Mouse (Mus musculus): ENCODE results near the gene Smg7.

DNA sequence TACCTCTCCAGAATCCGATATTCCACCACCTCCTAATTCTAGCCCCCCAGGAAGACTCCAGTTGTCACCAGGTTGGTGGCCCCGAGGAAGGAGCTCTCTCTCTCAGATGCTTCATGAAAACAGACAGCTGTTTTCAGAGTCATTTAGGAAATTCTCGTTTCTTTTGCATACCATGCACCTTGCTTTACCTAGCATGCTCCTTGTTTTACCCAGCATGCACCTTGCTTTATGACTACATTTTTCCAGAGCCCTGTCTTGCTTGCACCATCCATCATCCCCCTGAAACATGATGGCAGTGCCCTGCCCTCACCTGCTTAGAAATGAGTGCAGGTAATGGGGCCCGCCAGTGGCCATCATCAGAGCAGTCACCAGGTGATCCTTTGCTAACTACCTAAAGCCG, 70.8 kb downstream of the Smg7 start:
- no peak for TF ChIP-seq POLR2A (IDR thresholded peaks at IDR 0.05; ENCODE audit: borderline replicate concordance, insufficient read depth, low read length)
- TF ChIP-seq CTCF (IDR thresholded peaks at IDR 0.05; ENCODE audit: borderline replicate concordance, insufficient read depth, low read depth, low read length) = no peak
